Mouse (Mus musculus): ENCODE results near the gene Plch1.
A peak's percentile ranks its signal among the peaks of the same experiment; 100 is the strongest.

Plch1 gene

GRCm38 (mm10) chr3:63851125-63851698 is 48.1 kb downstream of the Plch1 start:
- peak in 1 of 2 experiments; percentile 5 for DNase-seq

GRCm38 (mm10) chr3:63849765-63850346 is 49.4 kb downstream of the Plch1 start:
- no peak for DNase-seq

DNA sequence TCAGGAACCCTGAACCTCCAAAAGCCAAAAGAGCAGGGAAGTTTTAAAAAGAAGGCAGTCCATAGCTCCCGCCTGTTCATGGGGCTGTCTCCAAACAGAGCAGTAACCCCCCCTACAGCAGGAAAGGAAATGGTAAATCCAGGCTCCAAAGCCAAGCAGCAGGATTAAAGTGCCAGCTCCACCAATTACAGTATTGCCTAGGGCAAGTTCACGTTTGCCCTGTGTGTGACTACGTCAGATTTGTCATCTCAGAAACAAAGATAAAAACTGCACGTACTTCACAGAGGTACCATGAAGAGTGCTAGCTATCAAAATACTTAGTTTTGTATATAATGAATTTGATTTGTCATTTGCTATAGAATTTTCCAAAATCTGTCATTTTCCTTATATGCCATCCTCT is 55.1 kb downstream of the Plch1 start:
- DNase-seq, result no peak

- no peak for DNase-seq
Observed at GRCm38 (mm10) chr3:63842436-63842835, 56.8 kb downstream of the Plch1 start.

DNA sequence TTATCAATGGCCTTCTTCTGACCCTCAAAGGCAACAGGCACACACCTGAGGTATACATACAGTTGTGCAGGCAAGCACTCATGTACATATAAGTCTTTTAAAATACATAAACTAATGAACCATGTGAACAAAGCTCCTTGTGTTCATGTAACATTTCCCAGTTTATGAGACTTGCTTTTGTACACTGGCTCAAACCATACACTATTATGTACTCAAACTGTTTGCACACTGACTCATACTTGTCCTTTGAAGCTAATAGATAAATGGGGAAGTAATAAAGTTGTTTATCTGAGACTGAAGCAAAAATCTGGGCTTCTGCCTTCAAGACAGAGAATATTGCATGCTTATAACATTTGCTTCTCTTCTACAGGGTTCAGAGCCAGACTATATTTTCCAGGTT is 61.5 kb downstream of the Plch1 start:
- no peak for DNase-seq

DNA sequence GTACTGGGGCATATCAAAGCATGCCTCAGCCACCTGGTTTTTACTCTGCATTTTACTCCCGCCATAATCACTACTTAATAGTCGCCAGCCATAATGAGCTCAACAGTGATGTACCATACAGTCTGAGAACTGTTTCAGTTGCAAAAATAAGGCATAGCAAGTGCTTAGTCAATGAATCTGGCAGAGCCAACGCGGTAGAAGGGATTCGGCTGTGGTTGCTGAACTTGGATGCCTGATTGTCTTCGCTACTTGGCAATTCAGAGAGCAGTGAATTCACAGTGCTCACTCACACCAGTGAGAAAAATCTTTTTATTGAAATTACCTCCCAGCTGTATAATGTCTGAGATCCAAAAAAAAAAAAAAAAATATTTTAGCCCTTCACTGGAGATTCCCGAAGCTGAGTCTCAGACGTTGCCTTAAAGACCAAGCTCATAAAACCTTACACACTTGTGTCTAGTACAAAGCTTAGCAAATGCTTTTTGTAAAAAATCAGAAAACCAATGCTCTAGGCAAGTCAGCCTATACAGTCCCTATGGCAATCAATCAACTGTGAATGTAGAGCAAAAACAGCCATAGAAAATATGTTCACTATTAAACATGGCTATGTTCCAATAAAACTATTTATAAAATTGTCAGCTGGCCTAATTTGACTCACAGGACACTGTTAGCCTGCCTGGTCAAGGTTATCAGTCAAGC is 62.2 kb downstream of the Plch1 start:
- no peak for DNase-seq

- DNase-seq, result no peak
Observed at GRCm38 (mm10) chr3:63835816-63836215, 63.5 kb downstream of the Plch1 start.

GRCm38 (mm10) chr3:63823874-63824400 is 75.3 kb downstream of the Plch1 start:
- no peak for DNase-seq

DNA sequence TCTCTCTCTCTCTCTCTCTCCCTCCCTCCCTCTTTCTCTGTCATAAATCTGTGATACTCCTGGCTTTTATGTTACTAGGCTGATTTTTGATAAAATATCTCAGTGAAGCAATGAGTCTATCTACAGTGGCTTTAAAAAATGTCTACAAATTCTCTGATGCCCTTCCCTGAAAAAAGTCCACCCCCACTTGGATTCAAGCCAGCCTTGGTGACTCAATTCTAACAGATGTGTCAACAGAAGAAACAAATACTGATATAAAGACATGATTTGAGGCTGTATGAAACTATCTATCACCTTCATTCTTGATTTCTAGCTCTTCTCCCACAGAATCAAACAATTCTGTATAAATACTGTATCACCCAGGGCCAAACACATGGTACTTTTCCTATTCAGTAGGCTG is 76.6 kb downstream of the Plch1 start:
- DNase-seq, result no peak

DNA sequence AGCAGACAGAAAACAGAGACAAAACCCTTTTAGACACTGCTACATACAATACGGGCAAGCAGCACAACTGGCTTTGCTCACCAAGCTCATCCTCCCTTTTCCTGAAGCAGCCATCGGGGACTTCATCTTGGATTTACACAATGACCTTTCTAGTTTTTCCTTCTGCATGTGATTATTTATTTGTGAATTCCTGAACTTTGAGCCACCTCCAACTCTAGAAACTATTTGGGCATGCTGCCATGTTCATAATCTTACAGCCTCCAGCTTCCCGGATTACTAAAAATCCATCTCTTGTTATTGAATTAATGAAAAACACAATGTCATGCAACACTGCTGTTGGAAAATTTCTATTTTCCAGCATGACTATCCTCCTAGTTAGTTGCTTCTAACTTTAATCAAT is 84.1 kb downstream of the Plch1 start:
- no peak for DNase-seq

DNA sequence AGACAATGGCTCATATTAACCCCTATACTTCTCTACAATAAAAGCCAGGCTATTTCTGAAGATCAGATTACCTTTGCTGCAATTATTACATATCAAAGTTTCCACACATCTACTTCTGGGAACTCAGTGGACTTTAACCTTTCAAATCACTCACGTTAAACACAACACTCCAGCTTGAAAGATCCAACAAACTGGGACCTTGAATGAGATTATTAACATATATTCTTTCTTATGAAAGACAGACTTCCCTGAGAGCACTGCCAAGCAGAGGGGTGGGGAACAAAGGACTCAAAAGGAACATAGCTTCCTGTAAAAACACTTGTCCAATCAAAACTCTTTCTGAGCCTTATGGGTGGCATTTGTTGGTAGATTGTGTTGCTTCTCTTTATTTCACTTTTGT is 85.1 kb downstream of the Plch1 start:
- no peak for DNase-seq

GRCm38 (mm10) chr3:63806906-63807305 is 92.4 kb downstream of the Plch1 start:
- no peak for DNase-seq

DNA sequence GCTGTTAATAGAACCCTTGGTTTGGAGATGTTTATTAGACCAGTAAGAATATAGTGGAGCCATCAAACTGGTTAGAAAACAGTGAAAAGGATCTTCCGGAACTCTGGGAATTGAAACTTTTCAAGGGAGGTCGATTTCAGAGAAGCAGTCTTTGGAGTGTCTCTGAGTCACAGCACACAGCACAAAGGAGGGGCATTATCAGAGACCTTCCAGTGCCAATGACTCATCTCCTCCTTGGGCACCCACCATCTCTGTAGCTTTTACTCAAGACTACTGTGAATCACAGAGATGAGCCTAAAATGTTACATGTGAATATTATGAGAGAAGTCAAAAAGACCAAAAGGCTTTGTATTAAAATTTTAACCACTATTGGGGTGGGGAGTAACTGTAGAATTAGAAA is 93.8 kb downstream of the Plch1 start:
- DNase-seq, result no peak

DNA sequence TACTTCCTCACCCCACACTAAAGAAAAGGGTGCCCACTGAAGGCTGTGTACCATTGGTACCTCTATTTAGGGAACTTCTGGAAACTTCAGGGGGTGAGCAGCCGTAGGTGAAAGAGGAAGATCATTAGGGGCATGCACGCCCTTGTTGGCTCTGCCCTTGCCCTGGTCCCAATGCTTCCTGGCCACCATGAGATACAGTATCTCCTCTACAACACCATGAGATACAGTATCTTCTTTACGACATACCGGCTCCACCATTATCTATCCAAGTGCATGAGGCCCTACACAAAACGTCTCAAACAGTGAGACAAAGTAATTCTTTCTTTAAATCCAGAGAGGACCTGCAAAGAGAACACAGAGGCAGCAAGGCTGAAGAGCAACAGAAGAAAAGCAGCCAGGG is 98.6 kb downstream of the Plch1 start:
- DNase-seq, result no peak

GRCm38 (mm10) chr3:63786805-63787365 is 112.4 kb downstream of the Plch1 start:
- DNase-seq, result no peak

- no peak for DNase-seq
Observed at GRCm38 (mm10) chr3:63772617-63773305, 126.5 kb downstream of the Plch1 start.

DNA sequence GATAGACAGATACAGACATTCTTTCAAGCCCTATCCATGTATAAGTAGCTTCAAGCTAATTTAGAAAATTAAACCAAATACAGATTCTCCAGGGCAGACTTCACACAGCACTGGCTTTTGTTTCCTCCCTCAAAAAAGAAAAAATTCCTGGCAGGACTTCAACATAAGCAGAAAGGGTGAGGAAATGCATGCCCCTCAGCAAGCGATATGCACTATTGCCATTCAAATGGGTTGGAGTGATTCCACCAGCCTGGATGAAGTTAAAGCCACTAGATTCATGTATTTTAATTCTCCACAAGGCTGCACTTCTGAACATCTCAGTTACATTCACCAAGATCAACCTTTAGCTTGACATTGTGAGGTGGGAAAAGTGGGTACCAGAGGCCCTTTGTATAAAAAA is 138.5 kb downstream of the Plch1 start:
- no peak for DNase-seq

DNA sequence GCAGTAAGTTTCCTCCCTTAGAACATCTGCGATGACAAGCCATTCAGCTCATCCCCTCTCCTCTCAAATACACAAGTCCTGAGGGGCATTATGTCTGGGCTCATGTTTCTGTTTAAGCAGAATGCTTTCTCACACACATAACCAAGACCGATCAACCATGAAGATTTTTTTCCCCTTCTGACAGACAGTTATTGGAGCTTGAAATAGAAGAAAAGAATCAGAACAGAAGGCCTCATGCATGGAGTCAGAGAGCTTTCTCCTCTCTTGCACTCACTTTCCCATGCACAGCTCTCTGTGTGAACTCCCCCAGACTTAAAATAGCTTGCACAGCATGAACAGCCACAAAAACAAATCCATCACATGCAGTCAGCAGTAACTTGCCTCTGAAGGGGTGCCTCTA is 159.2 kb downstream of the Plch1 start:
- DNase-seq, result no peak

DNA sequence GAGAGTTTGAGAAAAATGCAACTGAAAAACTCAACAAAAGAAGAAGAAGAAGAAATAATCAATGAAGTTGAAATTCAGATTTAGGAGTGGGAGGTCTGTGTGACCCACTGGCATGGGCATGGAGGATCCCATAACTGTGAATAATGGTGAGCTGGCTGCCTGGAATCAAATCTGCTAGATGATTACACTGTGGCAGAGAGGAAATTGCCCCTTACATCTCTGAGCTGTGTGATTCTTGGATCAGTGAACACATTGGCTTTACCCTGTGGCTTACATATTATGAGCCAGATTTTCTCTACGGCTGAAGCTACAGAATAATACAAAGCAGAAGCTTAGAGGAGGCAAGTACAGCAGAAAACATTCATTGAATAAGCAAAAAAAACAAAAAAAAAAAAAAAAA is 170.9 kb downstream of the Plch1 start:
- DNase-seq, result no peak

DNA sequence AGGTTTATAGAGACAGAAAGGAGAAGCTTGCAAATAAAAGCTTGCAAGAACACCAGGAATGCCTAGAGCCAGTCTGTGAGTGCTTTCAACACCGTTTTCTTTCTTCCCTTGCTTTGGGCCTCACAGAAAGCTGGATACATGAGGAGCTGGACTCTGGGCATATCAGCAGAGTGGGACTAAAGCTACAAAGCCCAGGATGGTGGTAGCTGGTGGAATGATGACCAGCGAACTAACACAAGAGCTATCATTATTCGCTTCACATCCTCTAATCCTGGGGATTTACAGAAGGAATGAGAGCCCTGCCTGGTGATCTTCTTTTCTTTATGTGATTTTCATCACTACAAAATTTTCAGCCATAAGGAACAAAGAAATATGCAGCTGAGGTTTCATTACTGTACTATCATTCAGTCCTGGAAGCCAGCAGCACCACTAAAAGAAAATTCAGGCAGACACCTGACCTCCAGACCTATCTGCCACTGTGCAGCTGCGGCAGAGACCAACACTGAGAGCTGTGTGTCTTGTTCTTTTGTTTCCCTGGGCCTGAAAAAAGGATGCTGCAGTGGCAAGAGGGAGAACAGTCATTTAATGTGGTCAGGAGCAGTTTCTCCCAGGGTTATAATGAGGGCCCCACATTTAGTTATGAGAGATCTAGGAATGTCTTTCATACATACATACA is 172.5 kb downstream of the Plch1 start:
- no peak for DNase-seq

- DNase-seq, result no peak
Observed at GRCm38 (mm10) chr3:63693694-63694093, 205.6 kb downstream of the Plch1 start.

DNA sequence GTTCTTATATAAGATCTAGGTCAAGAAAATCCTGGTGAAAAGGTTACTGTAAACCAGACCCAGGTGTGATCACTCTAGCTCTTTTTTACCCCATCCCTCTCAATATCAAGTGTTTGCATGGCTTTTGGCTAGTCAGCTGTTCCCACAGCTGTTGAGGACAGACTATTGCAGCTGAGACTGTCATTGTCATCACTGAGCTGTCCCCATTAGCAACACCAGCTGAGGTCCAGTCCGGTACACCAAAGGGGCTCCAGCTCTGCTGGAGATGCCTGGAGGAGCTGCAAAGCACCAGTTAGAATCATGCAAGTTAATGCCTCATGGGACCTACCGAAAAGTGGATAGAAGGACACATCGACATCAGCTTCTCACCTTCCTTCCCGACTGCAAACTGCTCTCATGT is 206.5 kb downstream of the Plch1 start:
- no peak for DNase-seq

- no peak for DNase-seq
Observed at GRCm38 (mm10) chr3:63668779-63669178, 230.5 kb downstream of the Plch1 start.

Data from cerebellum, adult 18-20 months (tissue).